Mouse (Mus musculus): ENCODE measurements around the gene Sstr2. TPM values are rescaled to one million over a fixed set of nuclear protein-coding genes. Genes with fewer than 3 reads are reported as not detected.
"Not testable (repeated sequence)": the region's sequence is repeated elsewhere in the genome, so short reads cannot be mapped to it uniquely, and the experiment has no call there.

Gene Sstr2
- polyA plus RNA-seq, 1 experiment from 2014 or later: 0.18 TPM

GRCm38 (mm10) chr11:113660213-113660612, 41.1 kb downstream of the Sstr2 start:
- WGBS: 96% methylated on average over 3 of the region's 3 CpGs
- H3K36me3 ChIP-seq (ENCODE audit: control insufficient read depth, insufficient read depth, low read length): peaks cover 98% of the 10 kb centered on the region
- not testable (repeated sequence) for H3K4me1 ChIP-seq (ENCODE audit: control insufficient read depth in 2 of 2, insufficient read depth in 2 of 2, low read length in 2 of 2)

GRCm38 (mm10) chr11:113660940-113661339, 41.8 kb downstream of the Sstr2 start:
- Histone ChIP-seq H3K4me2 (ENCODE audit: low read length) (no peak overlapping the region), H3K4me1 (ENCODE audit: control insufficient read depth in 2 of 2, insufficient read depth in 2 of 2, low read length in 2 of 2) (no peaks in the 10 kb centered on the region; a peak in 1 of 4 replicates), H3K9ac (ENCODE audit: low read length) (no peak overlapping the region), H3K9me3 (ENCODE audit: control insufficient read depth, low read length) (no peaks in the 10 kb centered on the region), H3K27ac (replicated peaks in 1 of 2; ENCODE audit: control insufficient read depth in 1 of 2, insufficient read depth in 1 of 2, low read depth in 2 of 2, low read length in 2 of 2) (no peak overlapping the region), H3K36me3 (ENCODE audit: control insufficient read depth, insufficient read depth, low read length) (peaks cover 93% of the 10 kb centered on the region), H3K4me3 (ENCODE audit: control insufficient read depth in 1 of 2, insufficient read depth in 1 of 2, low read depth in 1 of 2, low read length in 2 of 2) (no peak overlapping the region), H3K27me3 (ENCODE audit: control insufficient read depth, insufficient read depth, low read length) (no peaks in the 10 kb centered on the region)
- no peak for ATAC-seq (ENCODE audit: insufficient number of reproducible peaks, insufficient read depth, low FRiP score, low read depth)
- 94% methylated on average over 11 of the region's 11 CpGs for WGBS

More at GRCm38 (mm10) chr11:113660213-113660612, 41.1 kb downstream of the Sstr2 start:
- H3K4me2 ChIP-seq (ENCODE audit: low read length); H3K9me3 ChIP-seq (ENCODE audit: control insufficient read depth, low read length); H3K27me3 ChIP-seq (ENCODE audit: control insufficient read depth, insufficient read depth, low read length); H3K4me3 ChIP-seq (ENCODE audit: control insufficient read depth in 1 of 2, insufficient read depth in 1 of 2, low read depth in 1 of 2, low read length in 2 of 2); ATAC-seq (ENCODE audit: insufficient number of reproducible peaks, insufficient read depth, low FRiP score, low read depth); H3K27ac ChIP-seq (replicated peaks in 1 of 2; ENCODE audit: control insufficient read depth in 1 of 2, insufficient read depth in 1 of 2, low read depth in 2 of 2, low read length in 2 of 2); H3K9ac ChIP-seq (ENCODE audit: low read length): not testable (repeated sequence)

- Histone ChIP-seq H3K36me3 (ENCODE audit: control insufficient read depth, insufficient read depth, low read length) (peaks cover 89% of the 10 kb centered on the region), H3K27ac (replicated peaks in 1 of 2; ENCODE audit: control insufficient read depth in 1 of 2, insufficient read depth in 1 of 2, low read depth in 2 of 2, low read length in 2 of 2) (no peak overlapping the region), H3K27me3 (ENCODE audit: control insufficient read depth, insufficient read depth, low read length) (no peaks in the 10 kb centered on the region), H3K4me1 (ENCODE audit: control insufficient read depth in 2 of 2, insufficient read depth in 2 of 2, low read length in 2 of 2) (peaks cover 2 to 4% of the 10 kb centered on the region in 2 experiments; a peak in 3 of 4 replicates), H3K9me3 (ENCODE audit: control insufficient read depth, low read length) (no peaks in the 10 kb centered on the region), H3K9ac (ENCODE audit: low read length) (no peak overlapping the region), H3K4me2 (ENCODE audit: low read length) (no peak overlapping the region), H3K4me3 (ENCODE audit: control insufficient read depth in 1 of 2, insufficient read depth in 1 of 2, low read depth in 1 of 2, low read length in 2 of 2) (no peak overlapping the region)
- no peak for ATAC-seq (ENCODE audit: insufficient number of reproducible peaks, insufficient read depth, low FRiP score, low read depth)
- WGBS: 91% methylated on average over 18 of the region's 18 CpGs
Measured at GRCm38 (mm10) chr11:113661835-113662351, 42.8 kb downstream of the Sstr2 start.

GRCm38 (mm10) chr11:113664279-113664678, 45.1 kb downstream of the Sstr2 start:
- Histone ChIP-seq H3K4me3 (ENCODE audit: control insufficient read depth in 1 of 2, insufficient read depth in 1 of 2, low read depth in 1 of 2, low read length in 2 of 2) (no peak overlapping the region), H3K27ac (replicated peaks in 1 of 2; ENCODE audit: control insufficient read depth in 1 of 2, insufficient read depth in 1 of 2, low read depth in 2 of 2, low read length in 2 of 2) (no peak overlapping the region), H3K27me3 (ENCODE audit: control insufficient read depth, insufficient read depth, low read length) (no peaks in the 10 kb centered on the region), H3K9ac (ENCODE audit: low read length) (no peak overlapping the region), H3K4me2 (ENCODE audit: low read length) (no peak overlapping the region), H3K9me3 (ENCODE audit: control insufficient read depth, low read length) (no peaks in the 10 kb centered on the region), H3K36me3 (ENCODE audit: control insufficient read depth, insufficient read depth, low read length) (peaks cover 80% of the 10 kb centered on the region), H3K4me1 (ENCODE audit: control insufficient read depth in 2 of 2, insufficient read depth in 2 of 2, low read length in 2 of 2) (peaks cover 2 to 24% of the 10 kb centered on the region in 2 experiments; a peak in 3 of 4 replicates)
- WGBS: 66% methylated on average over 2 of the region's 2 CpGs
- ATAC-seq (ENCODE audit: insufficient number of reproducible peaks, insufficient read depth, low FRiP score, low read depth): no peak

- Histone ChIP-seq H3K9me3 (ENCODE audit: control insufficient read depth, low read length) (no peaks in the 10 kb centered on the region), H3K4me3 (ENCODE audit: control insufficient read depth in 1 of 2, insufficient read depth in 1 of 2, low read depth in 1 of 2, low read length in 2 of 2) (no peak overlapping the region), H3K4me1 (ENCODE audit: control insufficient read depth in 2 of 2, insufficient read depth in 2 of 2, low read length in 2 of 2) (peaks cover 2 to 24% of the 10 kb centered on the region in 2 experiments; a peak in 3 of 4 replicates), H3K36me3 (ENCODE audit: control insufficient read depth, insufficient read depth, low read length) (peaks cover 73% of the 10 kb centered on the region), H3K9ac (ENCODE audit: low read length) (no peak overlapping the region), H3K27ac (replicated peaks in 1 of 2; ENCODE audit: control insufficient read depth in 1 of 2, insufficient read depth in 1 of 2, low read depth in 2 of 2, low read length in 2 of 2) (no peak overlapping the region), H3K27me3 (ENCODE audit: control insufficient read depth, insufficient read depth, low read length) (no peaks in the 10 kb centered on the region), H3K4me2 (ENCODE audit: low read length) (no peak overlapping the region)
- ATAC-seq (ENCODE audit: insufficient number of reproducible peaks, insufficient read depth, low FRiP score, low read depth): no peak
- WGBS: 68% methylated on average over 6 of the region's 6 CpGs
Measured at GRCm38 (mm10) chr11:113666205-113666604, 47.1 kb downstream of the Sstr2 start.

GRCm38 (mm10) chr11:113666648-113667047, 47.5 kb downstream of the Sstr2 start:
- no peak overlapping the region for H3K4me2 ChIP-seq (ENCODE audit: low read length)

GRCm38 (mm10) chr11:113667122-113667521, 48.0 kb downstream of the Sstr2 start:
- Histone ChIP-seq H3K4me2 (ENCODE audit: low read length) (no peak overlapping the region), H3K9ac (ENCODE audit: low read length) (no peak overlapping the region), H3K4me1 (ENCODE audit: control insufficient read depth in 2 of 2, insufficient read depth in 2 of 2, low read length in 2 of 2) (peaks cover 2 to 24% of the 10 kb centered on the region in 2 experiments; a peak in 3 of 4 replicates), H3K4me3 (ENCODE audit: control insufficient read depth in 1 of 2, insufficient read depth in 1 of 2, low read depth in 1 of 2, low read length in 2 of 2) (no peak overlapping the region), H3K9me3 (ENCODE audit: control insufficient read depth, low read length) (no peaks in the 10 kb centered on the region), H3K36me3 (ENCODE audit: control insufficient read depth, insufficient read depth, low read length) (peaks cover 73% of the 10 kb centered on the region), H3K27me3 (ENCODE audit: control insufficient read depth, insufficient read depth, low read length) (no peaks in the 10 kb centered on the region), H3K27ac (replicated peaks in 1 of 2; ENCODE audit: control insufficient read depth in 1 of 2, insufficient read depth in 1 of 2, low read depth in 2 of 2, low read length in 2 of 2) (peak overlapping the region in 1 of 2 experiments; percentile 19; a peak in 1 of 4 replicates)
- WGBS: 92% methylated on average over 2 of the region's 2 CpGs
- no peak for ATAC-seq (ENCODE audit: insufficient number of reproducible peaks, insufficient read depth, low FRiP score, low read depth)

More at GRCm38 (mm10) chr11:113666648-113667047, 47.5 kb downstream of the Sstr2 start:
- WGBS: 58% methylated on average over 10 of the region's 10 CpGs
- no peak for ATAC-seq (ENCODE audit: insufficient number of reproducible peaks, insufficient read depth, low FRiP score, low read depth)
- no peaks in the 10 kb centered on the region for H3K27me3 ChIP-seq (ENCODE audit: control insufficient read depth, insufficient read depth, low read length)
- H3K4me1 ChIP-seq (ENCODE audit: control insufficient read depth in 2 of 2, insufficient read depth in 2 of 2, low read length in 2 of 2): peaks cover 2 to 24% of the 10 kb centered on the region in 2 experiments; a peak in 3 of 4 replicates
- H3K36me3 ChIP-seq (ENCODE audit: control insufficient read depth, insufficient read depth, low read length): peaks cover 73% of the 10 kb centered on the region
- H3K9me3 ChIP-seq (ENCODE audit: control insufficient read depth, low read length): no peaks in the 10 kb centered on the region
- no peak overlapping the region for H3K4me3 ChIP-seq (ENCODE audit: control insufficient read depth in 1 of 2, insufficient read depth in 1 of 2, low read depth in 1 of 2, low read length in 2 of 2)
- no peak overlapping the region for H3K9ac ChIP-seq (ENCODE audit: low read length)
- no peak overlapping the region for H3K27ac ChIP-seq (replicated peaks in 1 of 2; ENCODE audit: control insufficient read depth in 1 of 2, insufficient read depth in 1 of 2, low read depth in 2 of 2, low read length in 2 of 2)

GRCm38 (mm10) chr11:113667704-113668103, 48.6 kb downstream of the Sstr2 start:
- no peaks in the 10 kb centered on the region for H3K9me3 ChIP-seq (ENCODE audit: control insufficient read depth, low read length)
- H3K4me1 ChIP-seq (ENCODE audit: control insufficient read depth in 2 of 2, insufficient read depth in 2 of 2, low read length in 2 of 2): peaks cover 2 to 24% of the 10 kb centered on the region in 2 experiments; a peak in 3 of 4 replicates
- no peak overlapping the region for H3K4me2 ChIP-seq (ENCODE audit: low read length)
- peak overlapping the region in 1 of 2 experiments; percentile 19; a peak in 1 of 4 replicates for H3K27ac ChIP-seq (replicated peaks in 1 of 2; ENCODE audit: control insufficient read depth in 1 of 2, insufficient read depth in 1 of 2, low read depth in 2 of 2, low read length in 2 of 2)
- peaks cover 73% of the 10 kb centered on the region for H3K36me3 ChIP-seq (ENCODE audit: control insufficient read depth, insufficient read depth, low read length)
- 65% methylated on average over 4 of the region's 4 CpGs for WGBS
- H3K4me3 ChIP-seq (ENCODE audit: control insufficient read depth in 1 of 2, insufficient read depth in 1 of 2, low read depth in 1 of 2, low read length in 2 of 2): no peak overlapping the region
- no peak overlapping the region for H3K9ac ChIP-seq (ENCODE audit: low read length)
- H3K27me3 ChIP-seq (ENCODE audit: control insufficient read depth, insufficient read depth, low read length): no peaks in the 10 kb centered on the region
- no peak for ATAC-seq (ENCODE audit: insufficient number of reproducible peaks, insufficient read depth, low FRiP score, low read depth)
